Mouse (Mus musculus): Measurements from ENCODE around the gene Abhd10.

DNA sequence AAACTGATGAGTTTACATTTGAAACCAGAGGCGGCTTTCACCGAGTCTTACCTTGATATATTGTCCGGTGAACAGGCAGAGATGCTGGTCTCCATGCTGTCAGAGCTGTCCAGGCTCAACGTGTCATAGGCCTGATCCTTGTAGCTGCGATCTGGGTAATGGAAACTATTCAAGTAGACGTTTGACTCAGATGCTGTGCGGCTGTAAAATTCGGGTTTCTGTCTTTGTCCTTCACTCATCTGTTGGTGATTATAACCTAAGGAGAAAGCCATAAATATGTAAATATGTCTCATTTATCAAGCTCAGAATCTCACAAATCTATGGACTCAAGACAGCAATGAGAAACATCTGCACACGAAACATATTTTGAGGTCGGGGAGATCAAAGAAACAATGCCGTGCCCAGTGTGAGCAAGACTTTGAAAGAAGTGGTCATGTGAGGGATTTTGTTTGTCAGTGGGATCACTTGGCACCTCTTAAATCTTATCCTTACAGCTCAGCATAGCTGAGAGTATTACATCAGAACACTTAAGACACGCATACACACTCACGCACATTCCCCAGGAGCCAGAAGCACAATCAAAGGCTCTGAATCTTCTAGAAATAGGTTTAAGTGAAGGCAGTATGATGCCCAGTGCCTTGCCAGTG is 20.2 kb upstream of the Abhd10 start:
- TF ChIP-seq CTCF (conservative IDR thresholded peaks at IDR 0.05; ENCODE audit: insufficient read depth, insufficient read length, low read depth, low read length) (no peak), POLR2A (IDR thresholded peaks at IDR 0.05; ENCODE audit: low read depth, low read length) (no peak)
